Mouse (Mus musculus): ENCODE measurements around the gene 6030498E09Rik.

DNA sequence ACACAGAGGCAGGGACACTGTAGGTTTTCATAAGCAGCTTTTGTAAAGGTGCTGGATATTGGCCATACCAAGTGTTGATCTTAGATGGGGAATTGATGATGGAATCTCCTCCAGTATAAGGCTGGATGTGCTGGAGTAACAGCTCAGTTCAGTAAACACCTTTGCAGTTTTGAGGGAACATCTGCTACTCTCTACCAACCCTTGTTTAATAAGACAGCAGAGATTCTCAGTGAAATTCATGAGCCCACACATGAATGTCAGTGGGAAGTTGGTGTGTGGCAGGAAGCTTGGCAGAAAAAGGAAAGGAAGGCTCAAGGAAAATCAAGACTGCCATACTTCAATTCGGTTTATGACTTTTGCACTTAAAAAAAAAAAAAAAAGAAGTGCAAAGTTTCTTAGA, 186.1 kb downstream of the 6030498E09Rik start:
- TF ChIP-seq EP300 (IDR thresholded peaks at IDR 0.05; ENCODE audit: low read depth) (no peak), CTCF (IDR thresholded peaks at IDR 0.05; ENCODE audit: low read depth) (no peak)

Measured in heart, postnatal 0 days (tissue).